In the genomic region with DNA sequence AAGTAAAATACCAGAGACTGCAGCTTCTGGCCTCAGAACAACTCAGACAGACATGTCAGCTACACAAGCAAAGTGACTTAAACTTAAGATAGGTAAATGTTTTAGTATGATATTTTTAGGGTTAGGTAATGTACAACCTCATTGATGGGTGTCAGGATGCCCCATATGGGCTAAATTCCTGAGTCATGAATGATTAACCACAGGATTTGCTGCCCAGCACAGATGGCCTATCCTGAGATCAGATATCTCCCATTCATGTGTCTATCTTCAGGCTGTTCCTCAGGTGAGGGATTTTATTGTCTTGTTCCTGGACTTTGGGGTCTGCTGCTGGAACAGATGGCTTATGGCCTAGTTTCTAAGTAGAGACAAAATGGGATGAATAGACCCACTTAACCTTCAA, we compare ENCODE assay signal across 25 mouse cellular contexts. TPM values are rescaled to one million over a fixed set of nuclear protein-coding genes. Genes with fewer than 3 reads are reported as not detected.
"Had no signal": no experiment of that assay in that cellular context is flagged by ENCODE, and none has a peak within 500 bp of the region (broad histone marks: within the 10 kb centered on the region; RNA-seq: fewer than 3 reads in every experiment).

No protein-coding gene starts in this region.

RNA-seq across cellular contexts. Expression of gene Olfr372, which starts 13.6 kb away (rescaled TPM):
- polyA plus RNA-seq: heart, embryonic 10.5 days; heart, embryonic 11.5 days; heart, embryonic 12.5 days; heart, embryonic 13.5 days; heart, embryonic 14.5 days; heart, embryonic 15.5 days; heart, embryonic 16.5 days; heart, postnatal 0 days; hindbrain, embryonic 10.5 days; hindbrain, embryonic 11.5 days; hindbrain, embryonic 12.5 days; hindbrain, embryonic 13.5 days; hindbrain, embryonic 14.5 days; hindbrain, embryonic 16.5 days; hindbrain, postnatal 0 days; inflammation-experienced regulatory T-cells, adult 6 months; intestine, embryonic 14.5 days; intestine, postnatal 0 days; kidney, adult 2 months; kidney, embryonic 14.5 days; kidney, embryonic 15.5 days; kidney, embryonic 16.5 days; kidney, postnatal 0 days; large intestine, adult 2 months had no signal

RNA-seq across cellular contexts. Expression of gene Olfr373, which starts 28.3 kb away (rescaled TPM):
- polyA plus RNA-seq: heart, embryonic 11.5 days; heart, embryonic 12.5 days; heart, embryonic 13.5 days; heart, embryonic 14.5 days; heart, embryonic 15.5 days; heart, embryonic 16.5 days; heart, postnatal 0 days; hindbrain, embryonic 10.5 days; hindbrain, embryonic 11.5 days; hindbrain, embryonic 12.5 days; hindbrain, embryonic 13.5 days; hindbrain, embryonic 14.5 days; hindbrain, embryonic 15.5 days; hindbrain, embryonic 16.5 days; kidney, adult 2 months; kidney, embryonic 14.5 days; kidney, embryonic 16.5 days; large intestine, adult 2 months had no signal

RNA-seq across cellular contexts. Expression of gene Cyp4f18, which starts 45.2 kb away (rescaled TPM):
- polyA plus RNA-seq: heart, embryonic 10.5 days had no signal

RNA-seq across cellular contexts. Expression of gene Olfr374, which starts 52.2 kb away (rescaled TPM):
- polyA plus RNA-seq: heart, embryonic 10.5 days; heart, embryonic 11.5 days; heart, embryonic 14.5 days; heart, embryonic 15.5 days; heart, embryonic 16.5 days; heart, postnatal 0 days; hindbrain, embryonic 10.5 days; hindbrain, embryonic 11.5 days; hindbrain, embryonic 12.5 days; hindbrain, embryonic 14.5 days; hindbrain, embryonic 15.5 days; hindbrain, postnatal 0 days; intestine, postnatal 0 days; kidney, adult 2 months; kidney, embryonic 14.5 days; kidney, embryonic 16.5 days; kidney, postnatal 0 days; large intestine, adult 2 months had no signal
